Mouse (Mus musculus): ENCODE measurements around the gene Gm49380. TPM values are rescaled to one million over a fixed set of nuclear protein-coding genes. Genes with fewer than 3 reads are reported as not detected.
A peak's percentile ranks its signal among the peaks of the same experiment; 100 is the strongest.
"Not testable (repeated sequence)": the region's sequence is repeated elsewhere in the genome, so short reads cannot be mapped to it uniquely, and the experiment has no call there.

The Gm49380 gene
- polyA plus RNA-seq, 1 experiment from 2014 or later = not detected

DNA sequence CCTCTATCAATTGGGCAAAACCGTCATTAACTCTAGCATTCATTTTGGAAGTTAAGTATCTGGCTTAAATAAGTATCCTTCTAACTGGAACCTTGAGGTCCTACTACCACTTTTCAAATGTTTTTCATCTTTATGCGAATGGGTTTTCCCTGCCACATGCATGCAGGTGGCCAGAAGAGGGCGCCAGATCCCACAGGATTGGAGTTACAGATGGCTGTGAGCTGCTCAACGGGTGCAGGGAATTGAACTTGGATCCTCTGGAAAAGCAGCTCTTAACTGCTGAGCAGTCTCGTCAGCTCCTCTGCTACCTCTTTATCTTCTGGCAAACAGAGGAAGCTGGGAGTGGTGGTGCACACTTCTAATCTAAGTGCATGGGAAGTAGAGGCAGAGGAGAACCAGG is 5.7 kb upstream of the Gm49380 start:
- Histone ChIP-seq H3K27me3 (no peaks in the 10 kb centered on the region), H3K36me3 (no peaks in the 10 kb centered on the region), H3K4me2 (no peak overlapping the region), H3K4me3 (no peak overlapping the region), H3K27ac (replicated peaks) (no peak overlapping the region), H3K9ac (no peak overlapping the region), H3K4me1 (replicated peaks) (peaks cover under 1% of the 10 kb centered on the region; the same call in 1 of the 2 replicates), H3K9me3 (no peaks in the 10 kb centered on the region)
- WGBS = 49% methylated on average over 5 of the region's 5 CpGs
- no peak for ATAC-seq (ENCODE audit: low FRiP score, low read depth)

DNA sequence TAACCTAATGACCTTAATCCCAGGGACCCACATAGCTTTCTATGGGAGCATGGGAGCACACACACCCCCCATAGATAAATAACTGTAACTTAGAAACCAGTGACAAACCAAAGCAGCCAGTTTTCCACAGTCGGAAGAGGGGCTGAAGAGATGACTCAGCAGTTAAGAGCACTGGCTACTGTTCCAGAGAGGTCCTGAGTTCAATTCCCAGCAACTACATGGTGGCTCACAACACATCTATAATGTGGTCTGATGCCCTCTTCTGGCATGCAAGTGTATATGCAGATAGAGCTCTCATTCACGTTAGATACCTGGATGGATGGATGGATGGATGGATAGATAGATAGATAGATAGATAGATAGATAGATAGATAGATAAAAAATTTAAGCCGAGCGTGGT is 2.9 kb upstream of the Gm49380 start:
- H3K4me2 ChIP-seq = no peak overlapping the region
- no peak for ATAC-seq (ENCODE audit: low FRiP score, low read depth)
- H3K4me3 ChIP-seq = no peak overlapping the region
- H3K9me3 ChIP-seq = no peaks in the 10 kb centered on the region
- H3K4me1 ChIP-seq (replicated peaks) = peaks cover 15% of the 10 kb centered on the region
- no peaks in the 10 kb centered on the region for H3K27me3 ChIP-seq
- H3K9ac ChIP-seq = no peak overlapping the region
- no peak overlapping the region for H3K27ac ChIP-seq (replicated peaks)
- H3K36me3 ChIP-seq = no peaks in the 10 kb centered on the region
- WGBS = 86% methylated on average over 4 of the region's 4 CpGs

DNA sequence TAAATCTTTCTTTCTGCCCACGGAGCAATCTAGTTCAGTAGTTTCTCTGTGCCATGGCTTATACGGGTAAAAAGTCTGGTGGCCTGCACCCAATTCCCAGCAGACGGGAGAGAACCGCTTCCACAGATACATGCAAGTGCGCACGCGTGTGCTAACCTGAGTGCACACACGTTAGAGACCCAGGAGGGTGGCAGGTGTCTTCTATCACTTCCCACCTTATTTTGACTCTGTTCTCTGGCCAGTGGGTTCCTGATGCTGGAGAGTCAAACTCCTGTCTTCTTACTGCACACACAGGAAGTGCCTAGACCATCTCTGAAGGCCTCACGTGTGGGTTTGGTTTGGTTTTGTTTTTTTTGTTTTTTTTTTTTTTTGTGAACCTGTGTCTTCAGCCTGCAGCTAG is 2.3 kb upstream of the Gm49380 start:
- Histone ChIP-seq H3K9me3 (no peaks in the 10 kb centered on the region), H3K27me3 (no peaks in the 10 kb centered on the region), H3K36me3 (no peaks in the 10 kb centered on the region), H3K9ac (no peak overlapping the region), H3K4me2 (no peak overlapping the region), H3K4me1 (replicated peaks) (peaks cover 17% of the 10 kb centered on the region), H3K4me3 (no peak overlapping the region), H3K27ac (replicated peaks) (no peak overlapping the region)
- WGBS = 90% methylated on average over 9 of the region's 9 CpGs
- ATAC-seq (ENCODE audit: low FRiP score, low read depth) = no peak

DNA sequence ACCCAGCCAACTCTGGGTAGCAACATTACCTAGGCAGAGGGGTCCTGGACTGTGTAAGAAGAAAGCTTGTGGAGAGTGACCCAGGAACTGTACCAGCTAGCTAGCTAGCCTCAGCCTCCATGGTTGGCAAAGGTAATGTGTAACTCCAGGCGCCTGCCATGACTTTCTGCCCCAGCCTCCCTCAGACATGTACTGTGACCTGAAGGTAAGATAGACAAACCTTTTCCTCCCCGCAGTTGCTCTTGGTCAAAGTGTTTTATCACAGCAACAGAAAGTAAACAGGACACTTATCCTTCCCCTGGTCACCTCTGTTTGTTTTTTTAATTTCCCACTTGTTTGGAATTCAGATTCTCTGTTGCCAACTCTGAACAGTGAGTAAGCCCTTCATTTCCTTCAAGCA is 1.2 kb upstream of the Gm49380 start:
- H3K4me1 ChIP-seq (replicated peaks) = peaks cover 28% of the 10 kb centered on the region
- no peak for ATAC-seq (ENCODE audit: low FRiP score, low read depth)
- no peak overlapping the region for H3K4me3 ChIP-seq
- no peak overlapping the region for H3K4me2 ChIP-seq
- no peaks in the 10 kb centered on the region for H3K36me3 ChIP-seq
- H3K27me3 ChIP-seq = no peaks in the 10 kb centered on the region
- H3K27ac ChIP-seq (replicated peaks) = no peak overlapping the region
- no peak overlapping the region for H3K9ac ChIP-seq
- 91% methylated on average over 2 of the region's 2 CpGs for WGBS
- no peaks in the 10 kb centered on the region for H3K9me3 ChIP-seq

DNA sequence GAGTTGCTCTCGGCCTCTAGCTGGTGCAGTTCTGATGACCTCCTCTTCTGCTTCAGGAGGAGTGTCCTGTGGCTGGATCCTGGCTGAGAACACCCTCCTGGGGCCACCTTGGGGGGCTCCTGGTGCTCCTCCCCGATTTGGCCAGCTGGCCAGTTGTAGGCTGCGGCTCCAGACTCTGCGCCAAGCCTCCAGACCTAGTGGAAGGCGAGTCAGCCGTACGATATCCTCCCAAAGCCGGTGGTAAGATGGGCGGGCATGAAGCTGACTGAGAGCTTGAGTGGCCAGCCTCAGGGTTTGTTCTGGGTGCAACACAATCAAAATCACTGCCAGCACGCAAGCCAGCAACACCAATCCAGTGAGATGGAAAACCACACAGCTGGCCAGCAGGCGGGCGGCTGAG is 1.4 kb downstream of the Gm49380 start:
- not testable (repeated sequence) for H3K9me3 ChIP-seq; H3K9ac ChIP-seq; H3K27me3 ChIP-seq; H3K27ac ChIP-seq (replicated peaks); ATAC-seq (ENCODE audit: low FRiP score, low read depth); H3K36me3 ChIP-seq
- WGBS = 67% methylated on average over 10 of the region's 12 CpGs
- H3K4me3 ChIP-seq = 0 out of 2 replicates have a peak overlapping the region, but pooled peaks have one; percentile 61
- H3K4me1 ChIP-seq (replicated peaks) = peaks cover 54% of the 10 kb centered on the region
- peak overlapping the region; percentile 57; the same call in 1 of the 2 replicates for H3K4me2 ChIP-seq

DNA sequence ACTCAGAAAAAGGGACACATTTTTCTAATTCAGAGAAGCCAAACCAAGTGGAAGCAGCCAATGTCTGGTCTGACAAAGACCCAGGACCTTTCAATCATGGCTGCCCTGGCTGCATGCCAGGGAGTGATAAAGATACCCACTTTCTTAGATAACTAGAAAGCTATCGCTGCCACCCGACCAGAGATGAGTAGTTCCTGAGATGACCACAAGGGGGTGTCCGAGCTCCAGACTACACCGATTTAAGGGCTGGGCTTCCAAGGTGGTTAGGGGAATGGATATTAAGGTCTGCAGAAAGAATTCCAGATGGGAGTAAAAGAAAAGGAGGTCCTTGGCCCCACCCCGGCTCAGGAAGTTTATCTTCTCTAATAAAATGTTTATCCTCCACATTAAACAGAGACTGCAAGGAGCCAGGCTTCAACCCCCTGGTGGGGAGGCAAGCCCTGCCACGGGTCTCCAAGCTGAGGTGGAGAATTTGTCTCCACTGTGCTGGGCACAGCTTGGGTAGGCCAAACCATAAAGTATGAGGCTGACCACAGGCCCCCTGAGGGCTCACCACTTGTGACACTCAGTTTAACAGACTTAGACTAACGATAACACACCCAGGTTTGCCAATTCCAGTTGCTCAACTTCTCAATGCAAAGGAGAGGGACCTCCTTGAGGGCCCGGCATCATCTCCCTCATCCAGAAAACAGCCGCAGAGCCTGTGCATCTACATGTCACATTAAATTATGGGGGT is 3.8 kb downstream of the Gm49380 start:
- Histone ChIP-seq H3K4me3 (peak overlapping the region; percentile 3; the same call in 1 of the 2 replicates), H3K36me3 (no peaks in the 10 kb centered on the region), H3K27me3 (no peaks in the 10 kb centered on the region), H3K27ac (replicated peaks) (0 out of 2 replicates have a peak overlapping the region, but pooled peaks have one; percentile 12), H3K4me1 (replicated peaks) (peaks cover 64% of the 10 kb centered on the region), H3K9ac (0 out of 2 replicates have a peak overlapping the region, but pooled peaks have one; percentile 2), H3K9me3 (no peaks in the 10 kb centered on the region), H3K4me2 (peak overlapping the region; percentile 41)
- WGBS = 35% methylated on average over 9 of the region's 9 CpGs
- no peak for ATAC-seq (ENCODE audit: low FRiP score, low read depth)

DNA sequence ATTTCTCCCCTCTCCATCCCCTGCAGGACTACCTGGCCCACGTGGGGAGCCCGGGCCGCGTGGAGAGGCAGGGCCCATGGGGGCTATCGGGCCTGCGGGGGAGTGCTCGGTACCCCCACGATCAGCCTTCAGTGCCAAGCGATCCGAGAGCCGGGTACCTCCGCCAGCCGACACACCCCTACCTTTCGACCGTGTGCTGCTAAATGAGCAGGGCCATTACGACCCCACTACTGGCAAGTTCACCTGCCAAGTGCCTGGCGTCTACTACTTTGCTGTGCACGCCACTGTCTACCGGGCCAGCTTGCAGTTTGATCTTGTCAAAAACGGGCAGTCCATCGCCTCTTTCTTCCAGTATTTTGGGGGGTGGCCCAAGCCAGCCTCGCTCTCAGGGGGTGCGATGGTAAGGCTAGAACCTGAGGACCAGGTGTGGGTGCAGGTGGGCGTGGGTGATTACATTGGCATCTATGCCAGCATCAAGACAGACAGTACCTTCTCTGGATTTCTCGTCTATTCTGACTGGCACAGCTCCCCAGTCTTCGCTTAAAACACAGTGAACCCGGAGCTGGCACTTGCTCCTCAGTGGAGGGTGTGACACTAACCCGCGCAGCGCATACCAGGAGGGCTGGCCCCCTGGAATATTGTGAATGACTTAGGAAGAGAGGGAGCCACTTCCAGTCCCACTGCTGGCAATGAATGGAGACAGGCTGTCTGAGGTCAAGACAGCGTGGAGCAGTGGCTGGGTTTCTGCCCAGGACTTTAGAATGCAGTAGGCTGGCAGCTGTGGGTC is 4.8 kb downstream of the Gm49380 start:
- no peaks in the 10 kb centered on the region for H3K36me3 ChIP-seq
- H3K4me1 ChIP-seq (replicated peaks) = peaks cover 59% of the 10 kb centered on the region
- H3K27me3 ChIP-seq = no peaks in the 10 kb centered on the region
- no peaks in the 10 kb centered on the region for H3K9me3 ChIP-seq
- no peak overlapping the region; the same call in 1 of the 2 replicates for H3K27ac ChIP-seq (replicated peaks)
- H3K4me2 ChIP-seq = peak overlapping the region; percentile 41
- WGBS = 69% methylated on average over 31 of the region's 31 CpGs
- no peak overlapping the region for H3K9ac ChIP-seq
- no peak for ATAC-seq (ENCODE audit: low FRiP score, low read depth)
- peak overlapping the region; percentile 5; the same call in 1 of the 2 replicates for H3K4me3 ChIP-seq

DNA sequence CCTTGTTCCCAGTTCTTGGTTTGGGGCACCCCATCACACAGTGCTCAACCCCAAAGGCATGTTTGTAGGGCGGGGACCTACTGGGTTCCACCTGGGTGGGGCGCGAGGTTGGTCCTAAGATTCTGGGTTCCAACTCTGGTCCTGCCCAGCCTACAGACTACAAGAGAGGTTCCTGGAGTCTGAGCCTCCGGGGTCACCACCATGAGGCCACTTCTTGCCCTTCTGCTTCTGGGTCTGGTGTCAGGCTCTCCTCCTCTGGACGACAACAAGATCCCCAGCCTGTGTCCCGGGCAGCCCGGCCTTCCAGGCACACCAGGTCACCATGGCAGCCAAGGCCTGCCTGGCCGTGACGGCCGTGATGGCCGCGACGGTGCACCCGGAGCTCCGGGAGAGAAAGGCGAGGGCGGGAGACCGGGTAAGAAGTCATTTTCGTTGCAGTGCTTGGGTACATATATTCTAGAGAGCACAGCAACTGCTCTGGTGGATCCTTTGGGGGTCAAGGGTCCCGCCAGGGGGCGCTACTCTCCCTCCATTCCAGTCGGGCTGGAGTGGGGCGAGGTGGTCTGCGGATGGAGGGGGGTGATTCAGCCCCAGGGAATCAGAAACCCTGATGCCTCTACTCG is 5.6 kb downstream of the Gm49380 start:
- no peaks in the 10 kb centered on the region for H3K27me3 ChIP-seq

DNA sequence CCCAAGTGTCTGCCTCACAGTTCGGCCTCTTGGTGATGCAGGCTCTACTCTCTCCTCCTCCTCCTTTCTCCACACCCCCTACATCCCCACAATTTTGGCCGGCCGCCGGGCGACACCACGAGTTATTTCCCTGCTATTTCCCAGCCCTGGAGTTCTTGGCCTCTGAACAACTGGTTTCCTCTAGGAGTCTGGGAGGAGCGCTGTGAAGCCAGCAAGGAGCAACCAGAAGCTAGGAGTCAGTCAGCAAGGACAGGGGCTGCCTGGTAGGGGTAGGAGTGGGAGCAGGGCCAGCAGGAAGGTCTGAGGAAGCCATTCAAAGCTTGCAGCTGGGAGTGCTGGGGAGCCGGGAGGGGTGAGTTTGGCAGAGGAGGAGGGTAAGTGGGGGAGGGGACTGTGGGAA is 6.2 kb downstream of the Gm49380 start, which contains the start of gene C1qtnf5:
C1qtnf5 (plus strand) TSS at position 136 of the 400 bp plus-strand sequence.
- Histone ChIP-seq H3K4me2 (peak within 1 kb of the TSS; percentile 30), H3K27ac (replicated peaks) (peak within 1 kb of the TSS; percentile 42), H3K4me1 (replicated peaks) (peaks cover 54% of the 10 kb centered on the region), H3K27me3 (no peaks in the 10 kb centered on the region), H3K9ac (no peak within 1 kb of the TSS), H3K36me3 (no peaks in the 10 kb centered on the region), H3K9me3 (no peaks in the 10 kb centered on the region), H3K4me3 (peak within 1 kb of the TSS; percentile 5; the same call in 1 of the 2 replicates)
- 39% methylated on average over 8 of the region's 8 CpGs for WGBS
- ATAC-seq (ENCODE audit: low FRiP score, low read depth) = peak; percentile 70

More for the DNA sequence above, 5.6 kb downstream of the Gm49380 start:
- peak overlapping the region; percentile 5; the same call in 1 of the 2 replicates for H3K4me3 ChIP-seq
- 0 out of 2 replicates have a peak, but pooled peaks have one; percentile 12 for ATAC-seq (ENCODE audit: low FRiP score, low read depth)
- peaks cover 59% of the 10 kb centered on the region for H3K4me1 ChIP-seq (replicated peaks)
- H3K4me2 ChIP-seq = peak overlapping the region; percentile 30
- no peaks in the 10 kb centered on the region for H3K9me3 ChIP-seq
- peak overlapping the region; percentile 42 for H3K27ac ChIP-seq (replicated peaks)
- WGBS = 25% methylated on average over 25 of the region's 25 CpGs
- no peaks in the 10 kb centered on the region for H3K36me3 ChIP-seq
- no peak overlapping the region for H3K9ac ChIP-seq

DNA sequence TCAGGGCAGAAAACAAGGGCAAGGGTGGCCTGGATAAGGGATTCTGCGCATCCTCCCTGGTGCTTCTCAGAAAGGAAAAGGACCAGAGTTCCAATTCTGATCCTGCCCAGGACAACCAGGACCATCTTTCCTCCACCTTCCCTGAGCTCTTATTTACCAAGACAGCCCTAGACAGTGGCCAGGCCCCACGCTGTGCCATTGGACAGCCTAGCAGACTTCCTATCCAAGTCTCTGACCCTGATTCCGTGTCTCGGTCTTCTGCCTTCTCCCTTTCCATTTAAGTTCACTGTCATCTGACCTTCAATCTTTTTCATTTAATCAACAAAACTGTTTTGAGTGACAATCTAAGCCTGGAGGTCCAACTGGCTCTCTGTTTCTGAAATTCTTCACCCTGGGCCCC is 6.7 kb downstream of the Gm49380 start:
- no peak for ATAC-seq (ENCODE audit: low FRiP score, low read depth)
- Histone ChIP-seq H3K4me1 (replicated peaks) (peaks cover 49% of the 10 kb centered on the region), H3K36me3 (no peaks in the 10 kb centered on the region), H3K4me3 (no peak overlapping the region), H3K4me2 (peak overlapping the region; percentile 30), H3K9me3 (no peaks in the 10 kb centered on the region), H3K27me3 (no peaks in the 10 kb centered on the region), H3K27ac (replicated peaks) (peak overlapping the region; percentile 42), H3K9ac (no peak overlapping the region)
- 78% methylated on average over 4 of the region's 4 CpGs for WGBS

DNA sequence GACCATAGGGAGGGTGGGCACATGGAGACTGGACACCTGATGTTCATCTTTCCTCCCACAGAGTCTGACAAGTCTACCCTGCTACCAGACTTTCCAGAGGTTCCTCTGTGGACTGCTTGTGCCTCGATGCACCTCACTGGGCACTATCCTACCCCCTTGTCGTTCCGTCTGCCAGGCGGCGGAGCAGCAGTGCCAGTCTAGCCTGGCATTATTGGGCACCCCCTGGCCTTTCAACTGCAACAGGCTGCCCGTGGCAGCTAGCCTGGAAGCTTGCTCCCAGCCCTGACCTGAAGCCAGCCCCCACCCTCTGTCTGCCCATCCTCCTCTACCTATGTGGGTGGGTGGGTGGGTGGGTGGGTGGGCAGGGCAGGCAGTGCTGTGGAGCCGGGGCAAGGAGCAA is 7.1 kb downstream of the Gm49380 start:
- Histone ChIP-seq H3K4me2 (no peak overlapping the region), H3K27me3 (no peaks in the 10 kb centered on the region), H3K4me1 (replicated peaks) (peaks cover 49% of the 10 kb centered on the region), H3K36me3 (no peaks in the 10 kb centered on the region), H3K27ac (replicated peaks) (peak overlapping the region; percentile 42), H3K9me3 (no peaks in the 10 kb centered on the region), H3K9ac (no peak overlapping the region), H3K4me3 (no peak overlapping the region)
- 84% methylated on average over 7 of the region's 7 CpGs for WGBS
- no peak for ATAC-seq (ENCODE audit: low FRiP score, low read depth)

DNA sequence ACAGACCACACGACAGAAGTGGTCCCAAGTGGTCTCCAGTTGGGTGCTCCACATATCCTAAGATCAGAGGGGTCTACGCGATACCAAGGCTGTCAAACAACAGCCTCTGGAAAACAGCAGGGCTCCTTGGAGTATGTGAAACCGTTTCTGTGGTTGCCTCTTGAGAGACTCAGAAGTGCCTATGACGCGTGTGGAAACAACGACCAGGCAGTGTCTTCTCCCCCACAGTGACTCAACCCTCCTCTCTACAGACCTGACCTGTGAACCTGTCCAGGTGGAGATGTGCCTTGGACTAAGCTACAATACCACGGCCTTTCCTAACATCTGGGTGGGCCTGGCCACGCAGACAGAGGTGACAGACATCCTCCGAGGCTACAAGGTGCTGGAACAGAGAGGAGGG is 7.5 kb downstream of the Gm49380 start:
- Histone ChIP-seq H3K27ac (replicated peaks) (no peak overlapping the region), H3K9me3 (no peaks in the 10 kb centered on the region), H3K27me3 (no peaks in the 10 kb centered on the region), H3K9ac (no peak overlapping the region), H3K4me3 (no peak overlapping the region), H3K4me2 (no peak overlapping the region), H3K36me3 (no peaks in the 10 kb centered on the region), H3K4me1 (replicated peaks) (peaks cover 49% of the 10 kb centered on the region)
- 90% methylated on average over 10 of the region's 10 CpGs for WGBS
- no peak for ATAC-seq (ENCODE audit: low FRiP score, low read depth)
